Mouse (Mus musculus) midbrain, postnatal 0 days (tissue): ENCODE data around the gene Chst1. TPM values are rescaled to one million over a fixed set of nuclear protein-coding genes. Genes with fewer than 3 reads are reported as not detected.

Source experiments
- ATAC-seq: fragments of 200-750 bp; cut with Nextera tagmentation; 2 replicates; pipeline ENCODE4 v1.8.0; 2017; ENCODE audit warnings: moderate number of reproducible peaks, mild to moderate bottlenecking, moderate TSS enrichment, moderate library complexity; ENCODE audit not compliant: low FRiP score
- DNase-seq: peaks from one replicate; pipeline ENCODE4 v3.0.0-alpha.2; 2015; ENCODE audit warnings: low spot score
- H3K27ac ChIP-seq: fragments of 300-500 bp; sonication (generic); 2 replicates; pipeline ENCODE4 v1.5.1; 2014; ENCODE audit warnings: low read depth, mild to moderate bottlenecking, low read length, mixed read lengths
- H3K27me3 ChIP-seq: fragments of 300-500 bp; sonication (generic); 2 replicates; pipeline ENCODE4 v1.6.1; 2014; ENCODE audit warnings: low read length, control low read depth, mixed read lengths; ENCODE audit not compliant: insufficient read depth
- H3K36me3 ChIP-seq: fragments of 300-500 bp; sonication (generic); 2 replicates; pipeline ENCODE4 v1.6.1; 2014; ENCODE audit warnings: low read length, control low read depth, mixed read lengths; ENCODE audit not compliant: insufficient read depth
- H3K4me1 ChIP-seq: fragments of 300-500 bp; sonication (generic); 2 replicates; pipeline ENCODE4 v1.6.1; 2014; ENCODE audit warnings: mild to moderate bottlenecking, control low read depth, antibody characterized with exemption, low read length, mixed read lengths; ENCODE audit not compliant: insufficient read depth
- H3K4me2 ChIP-seq: fragments of 300-500 bp; sonication (generic); 2 replicates; pipeline ENCODE4 v1.6.1; 2014; ENCODE audit warnings: low read depth, mild to moderate bottlenecking, low read length, mixed read lengths; ENCODE audit not compliant: poor library complexity, severe bottlenecking
- H3K4me3 ChIP-seq: fragments of 300-500 bp; sonication (generic); 2 replicates; pipeline ENCODE4 v1.5.1; 2014; ENCODE audit warnings: low read depth, mild to moderate bottlenecking, low read length, moderate library complexity
- H3K9ac ChIP-seq: fragments of 300-500 bp; sonication (generic); replicated peaks from 2 replicates; pipeline ENCODE4 v1.6.1; 2014; ENCODE audit warnings: mild to moderate bottlenecking, low read length, moderate library complexity, mixed read lengths; ENCODE audit not compliant: poor library complexity, severe bottlenecking
- H3K9me3 ChIP-seq: fragments of 300-500 bp; sonication (generic); 2 replicates; pipeline ENCODE4 v1.6.1; 2016; ENCODE audit warnings: low read length, control low read depth
- CTCF ChIP-seq: IDR thresholded peaks from 2 replicates; pipeline ENCODE4 v1.5.1; 2016; ENCODE audit warnings: antibody characterized with exemption, mild to moderate bottlenecking
- WGBS: fragments of 180-500 bp; shearing (Covaris S2); extraction: QIAGEN DNeasy Blood & Tissue Kit; methylation state at CpG from one replicate; pipeline ENCODE4 v1.1.7; 2014; 5-methylcytosine and 5-hydroxymethylcytosine counted together
- polyA plus RNA-seq: library from polyadenylated mRNA; unstranded; fragments of >200 nt; fragmentation: Nextera tagmentation; extraction: Ambion mirVana; gene quantifications from 2 replicates; pipeline ENCODE4 v1.2.1, GENCODE M21; 2015
- total RNA-seq: library from RNA; depleted of rRNA; stranded (reverse); fragments of >200 nt; gene quantifications from 2 replicates; pipeline ENCODE4 v1.2.3, GENCODE M21; 2014

Gene Chst1
- total and polyA plus RNA-seq, 2 experiments from 2014 or later, result 39.5 to 73.8 TPM

DNA sequence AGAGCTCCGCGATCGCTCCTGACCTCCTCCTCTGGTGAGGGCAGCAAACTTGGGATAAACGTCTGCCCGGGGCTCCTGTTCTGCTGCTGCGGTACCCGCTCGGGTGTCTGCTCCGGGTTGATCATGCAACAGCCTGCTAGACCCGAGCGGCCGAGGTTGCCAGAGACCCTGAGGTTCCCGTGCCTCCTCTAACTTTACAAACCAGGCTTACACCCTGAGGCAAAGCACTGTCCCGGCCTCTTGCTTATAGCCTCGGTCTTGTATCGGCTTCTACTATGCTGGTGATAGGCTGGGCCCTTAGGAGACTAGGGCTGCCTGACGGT lies 802 bp downstream of the Chst1 start:
- H3K4me1 ChIP-seq, result peaks cover 15% of the 10 kb centered on the region
- TF ChIP-seq CTCF, result no peak
- no peaks in the 10 kb centered on the region for H3K36me3 ChIP-seq
- 1% methylated on average over 15 of the region's 17 CpGs for WGBS
- peak overlapping the region; percentile 74 for H3K4me2 ChIP-seq
- H3K27me3 ChIP-seq, result no peaks in the 10 kb centered on the region
- no peak for ATAC-seq
- peak; percentile 9 for DNase-seq
- peak overlapping the region; percentile 85 for H3K27ac ChIP-seq
- peak overlapping the region; percentile 98 for H3K9ac ChIP-seq
- H3K9me3 ChIP-seq, result no peaks in the 10 kb centered on the region
- peak overlapping the region; percentile 92 for H3K4me3 ChIP-seq

- peak overlapping the region; percentile 74 for H3K4me2 ChIP-seq
- no peak for TF ChIP-seq CTCF
- H3K4me1 ChIP-seq, result peaks cover 15% of the 10 kb centered on the region
- no peak overlapping the region for H3K27ac ChIP-seq
- H3K36me3 ChIP-seq, result no peaks in the 10 kb centered on the region
- peak overlapping the region; percentile 98 for H3K9ac ChIP-seq
- H3K27me3 ChIP-seq, result no peaks in the 10 kb centered on the region
- 48% methylated on average over 4 of the region's 4 CpGs for WGBS
- DNase-seq (no peak), ATAC-seq (no peak)
- peak overlapping the region; percentile 92 for H3K4me3 ChIP-seq
- H3K9me3 ChIP-seq, result no peaks in the 10 kb centered on the region
Measured at GRCm38 (mm10) chr2:92601246-92601645, 1.7 kb downstream of the Chst1 start.

DNA sequence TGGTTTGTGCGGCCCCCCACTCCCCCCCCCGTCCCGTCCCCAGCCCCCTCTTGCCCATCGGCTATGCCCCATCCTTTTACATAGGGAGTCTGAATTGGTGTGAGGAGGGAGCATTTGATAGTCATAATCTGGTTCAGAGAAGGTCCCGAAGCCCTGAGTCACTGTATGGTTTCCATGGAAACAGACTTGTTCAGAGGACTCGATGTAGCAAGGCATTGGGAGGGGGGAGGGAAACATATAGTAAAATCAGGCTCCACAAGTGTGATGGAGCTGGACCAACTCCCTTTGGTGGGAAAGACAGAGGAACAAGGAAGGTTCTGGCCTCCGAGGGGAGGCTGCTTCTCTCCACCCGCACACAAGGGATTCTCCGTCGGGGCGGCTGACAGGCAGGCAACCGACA lies 2.6 kb downstream of the Chst1 start:
- H3K9me3 ChIP-seq, result no peaks in the 10 kb centered on the region
- no peaks in the 10 kb centered on the region for H3K27me3 ChIP-seq
- H3K36me3 ChIP-seq, result 0 out of 2 replicates have a peak, but pooled peaks cover 6% of the 10 kb centered on the region
- peak overlapping the region; percentile 74 for H3K4me2 ChIP-seq
- no peak for TF ChIP-seq CTCF
- DNase-seq (peak; percentile 83), ATAC-seq (0 out of 2 replicates have a peak, but pooled peaks have one; percentile 9)
- H3K4me3 ChIP-seq, result peak overlapping the region; percentile 92
- H3K27ac ChIP-seq, result no peak overlapping the region
- 13% methylated on average over 12 of the region's 12 CpGs for WGBS
- peaks cover 15% of the 10 kb centered on the region for H3K4me1 ChIP-seq
- H3K9ac ChIP-seq, result peak overlapping the region; percentile 98

DNA sequence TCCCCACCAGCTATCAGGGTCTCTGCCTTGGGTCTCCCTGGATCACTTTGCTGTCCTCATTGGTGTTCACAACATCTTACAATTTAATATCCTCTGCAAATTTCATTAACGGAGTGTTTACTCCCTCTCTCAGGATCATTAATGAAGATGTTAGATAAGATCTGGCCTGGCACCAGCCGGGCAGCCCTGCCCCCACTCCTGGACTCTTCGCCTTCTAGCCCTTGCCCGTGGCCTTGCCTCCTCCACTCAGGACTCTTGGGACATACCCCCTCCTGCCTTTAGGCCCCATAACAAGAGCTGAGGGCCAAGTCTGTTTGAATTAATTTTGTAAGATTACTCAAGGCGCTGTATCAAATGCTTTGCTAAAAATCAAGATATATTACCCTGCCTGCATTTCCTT lies 4.1 kb downstream of the Chst1 start:
- no peaks in the 10 kb centered on the region for H3K27me3 ChIP-seq
- no peak overlapping the region for H3K9ac ChIP-seq
- 51% methylated on average over 5 of the region's 5 CpGs for WGBS
- peak overlapping the region; percentile 74 for H3K4me2 ChIP-seq
- H3K4me3 ChIP-seq, result no peak overlapping the region
- no peak for TF ChIP-seq CTCF
- 0 out of 2 replicates have a peak, but pooled peaks cover 6% of the 10 kb centered on the region for H3K36me3 ChIP-seq
- no peak overlapping the region for H3K27ac ChIP-seq
- H3K9me3 ChIP-seq, result no peaks in the 10 kb centered on the region
- no peak for DNase-seq
- ATAC-seq, result no peak
- peaks cover 15% of the 10 kb centered on the region for H3K4me1 ChIP-seq

GRCm38 (mm10) chr2:92604565-92604964 lies 5.1 kb downstream of the Chst1 start:
- Histone ChIP-seq H3K4me1 (peaks cover 15% of the 10 kb centered on the region), H3K9ac (no peak overlapping the region), H3K27ac (no peak overlapping the region), H3K4me2 (peak overlapping the region; percentile 74; the same call in 1 of the 2 replicates), H3K27me3 (no peaks in the 10 kb centered on the region), H3K9me3 (no peaks in the 10 kb centered on the region), H3K4me3 (no peak overlapping the region), H3K36me3 (peaks cover 9% of the 10 kb centered on the region; the same call in 1 of the 2 replicates)
- 90% methylated on average over 5 of the region's 5 CpGs for WGBS
- DNase-seq (no peak), ATAC-seq (no peak)
- TF ChIP-seq CTCF, result no peak

DNA sequence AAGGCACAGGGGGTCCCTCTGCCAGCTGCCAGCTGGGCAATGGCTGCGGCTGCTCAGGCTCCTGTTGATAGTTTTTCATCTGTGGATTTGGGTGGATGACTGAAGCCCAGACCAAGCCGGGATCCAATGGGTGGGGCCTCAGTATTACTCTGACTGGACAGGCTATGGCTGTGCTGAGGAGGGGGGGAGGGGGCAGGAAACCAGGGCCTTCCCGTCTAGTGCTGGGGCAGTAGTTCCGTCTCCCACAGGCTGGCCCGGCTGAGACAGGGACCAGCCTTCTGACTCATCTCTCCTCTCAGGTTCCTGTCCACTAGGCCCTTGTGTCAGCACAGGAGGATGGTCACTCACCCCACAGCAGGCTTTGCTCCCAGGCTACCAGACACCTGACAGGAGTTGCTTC lies 6.5 kb downstream of the Chst1 start:
- no peaks in the 10 kb centered on the region for H3K9me3 ChIP-seq
- WGBS, result 78% methylated on average over 5 of the region's 5 CpGs
- H3K9ac ChIP-seq, result no peak overlapping the region
- peaks cover 10% of the 10 kb centered on the region; the same call in 1 of the 2 replicates for H3K36me3 ChIP-seq
- TF ChIP-seq CTCF, result no peak
- no peak overlapping the region for H3K4me2 ChIP-seq
- H3K4me1 ChIP-seq, result peaks cover 15% of the 10 kb centered on the region
- no peak overlapping the region for H3K27ac ChIP-seq
- DNase-seq (no peak), ATAC-seq (no peak)
- no peak overlapping the region for H3K4me3 ChIP-seq
- H3K27me3 ChIP-seq, result no peaks in the 10 kb centered on the region
